Mouse (Mus musculus) gastrocnemius, adult 8-10 months (tissue): Measurements from ENCODE around the gene Nmnat3. TPM values are rescaled to one million over a fixed set of nuclear protein-coding genes. Genes with fewer than 3 reads are reported as not detected.

Experiments used
- DNase-seq, 2 experiments: peaks; one replicate each; pipeline ENCODE4 v3.0.0; 2022; ENCODE audit warnings: low spot score in 2 of 2
- total RNA-seq, 4 experiments: library from RNA; stranded (reverse); gene quantifications; 2 replicates each; pipeline ENCODE4 v1.2.4; 2022

The Nmnat3 gene
- total RNA-seq, 4 experiments from 2014 or later, result 10.6 to 13.6 (median 12.0) TPM

- no peak for DNase-seq
These were observed 24.2 kb downstream of the Nmnat3 start for GRCm38 (mm10) chr9:98311316-98311965.

- no peak for DNase-seq
These were observed 25.6 kb downstream of the Nmnat3 start for GRCm38 (mm10) chr9:98312622-98313374.

- DNase-seq, result no peak
These were observed 26.4 kb downstream of the Nmnat3 start for GRCm38 (mm10) chr9:98313587-98313986.

GRCm38 (mm10) chr9:98314059-98314650 is 26.9 kb downstream of the Nmnat3 start:
- no peak for DNase-seq

- DNase-seq, result no peak
These were observed 30.7 kb downstream of the Nmnat3 start for GRCm38 (mm10) chr9:98317897-98318296.

GRCm38 (mm10) chr9:98318875-98319274 is 31.6 kb downstream of the Nmnat3 start:
- DNase-seq, result no peak

GRCm38 (mm10) chr9:98320785-98321184 is 33.5 kb downstream of the Nmnat3 start:
- no peak for DNase-seq

- no peak for DNase-seq
These were observed 38.9 kb downstream of the Nmnat3 start for GRCm38 (mm10) chr9:98326088-98326487.

- DNase-seq, result no peak
These were observed 41.4 kb downstream of the Nmnat3 start for GRCm38 (mm10) chr9:98328415-98329176.

GRCm38 (mm10) chr9:98329274-98330105 is 42.3 kb downstream of the Nmnat3 start:
- DNase-seq, result peak; percentile 54 to 61

GRCm38 (mm10) chr9:98333219-98333754 is 46.1 kb downstream of the Nmnat3 start:
- no peak for DNase-seq

- no peak for DNase-seq
These were observed 50.9 kb downstream of the Nmnat3 start for GRCm38 (mm10) chr9:98337881-98338769.

GRCm38 (mm10) chr9:98339971-98340370 is 52.7 kb downstream of the Nmnat3 start:
- no peak for DNase-seq

- DNase-seq, result no peak
These were observed 53.2 kb downstream of the Nmnat3 start for GRCm38 (mm10) chr9:98340427-98340826.

GRCm38 (mm10) chr9:98345840-98346239 is 58.6 kb downstream of the Nmnat3 start:
- DNase-seq, result no peak

- no peak for DNase-seq
These were observed 59.0 kb downstream of the Nmnat3 start for GRCm38 (mm10) chr9:98346240-98346639.

GRCm38 (mm10) chr9:98347021-98347420 is 59.8 kb downstream of the Nmnat3 start:
- DNase-seq, result no peak

- no peak for DNase-seq
These were observed 63.3 kb downstream of the Nmnat3 start for GRCm38 (mm10) chr9:98350318-98351144.

- DNase-seq, result no peak
These were observed 65.1 kb downstream of the Nmnat3 start for GRCm38 (mm10) chr9:98352332-98352731.
